Mouse (Mus musculus) brain, adult 2 months (tissue): ENCODE data around the gene Dpagt1.

Experiments used
- DNase-seq: peaks from one replicate; pipeline ENCODE4 v3.0.0; 2011; ENCODE audit warnings: low read depth, low spot score

Dpagt1 gene

DNA sequence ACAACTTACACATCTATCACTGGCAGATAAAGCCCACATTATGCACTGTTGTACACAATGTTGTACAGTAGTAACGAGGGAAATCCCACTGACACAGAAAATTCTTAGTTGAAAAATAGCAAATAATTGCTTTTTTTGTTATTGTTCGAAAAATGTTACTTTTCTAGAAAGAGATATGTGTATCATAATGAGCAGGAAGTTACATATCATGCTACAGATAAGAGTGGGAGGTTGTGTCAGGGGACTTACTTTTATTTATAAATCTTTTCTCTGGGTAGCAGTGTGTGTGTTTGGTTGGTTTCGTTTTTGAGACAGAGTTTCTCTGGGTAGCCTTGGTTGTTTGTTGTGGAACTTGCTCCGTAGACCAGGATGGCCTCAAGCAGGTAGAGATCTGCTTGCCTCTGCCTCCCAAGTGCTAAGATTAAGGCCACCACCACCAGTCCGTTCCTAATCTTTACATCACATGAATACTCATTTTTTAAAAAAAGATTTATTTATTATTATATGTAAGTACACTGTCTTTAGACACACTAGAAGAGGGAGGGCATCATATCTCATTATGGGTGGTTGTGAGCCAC, 52.4 kb downstream of the Dpagt1 start:
- no peak for DNase-seq

GRCm38 (mm10) chr9:44379054-44379834, 53.4 kb downstream of the Dpagt1 start, which contains the start of gene Hyou1:
Hyou1 (plus strand) TSS chr9:44379490.
- peak; percentile 99 for DNase-seq

- DNase-seq, result no peak
Measured at GRCm38 (mm10) chr9:44379862-44380261, 54.0 kb downstream of the Dpagt1 start.
